Mouse (Mus musculus) cerebellum, postnatal 14 days (tissue): ENCODE measurements around the gene Tiprl.
A peak's percentile ranks its signal among the peaks of the same experiment; 100 is the strongest.

Experiments
- DNase-seq, 2 experiments: peaks; one replicate each; pipeline ENCODE4 v3.0.0; 2021; ENCODE audit warnings: mixed read lengths in 2 of 2

The Tiprl gene

DNA sequence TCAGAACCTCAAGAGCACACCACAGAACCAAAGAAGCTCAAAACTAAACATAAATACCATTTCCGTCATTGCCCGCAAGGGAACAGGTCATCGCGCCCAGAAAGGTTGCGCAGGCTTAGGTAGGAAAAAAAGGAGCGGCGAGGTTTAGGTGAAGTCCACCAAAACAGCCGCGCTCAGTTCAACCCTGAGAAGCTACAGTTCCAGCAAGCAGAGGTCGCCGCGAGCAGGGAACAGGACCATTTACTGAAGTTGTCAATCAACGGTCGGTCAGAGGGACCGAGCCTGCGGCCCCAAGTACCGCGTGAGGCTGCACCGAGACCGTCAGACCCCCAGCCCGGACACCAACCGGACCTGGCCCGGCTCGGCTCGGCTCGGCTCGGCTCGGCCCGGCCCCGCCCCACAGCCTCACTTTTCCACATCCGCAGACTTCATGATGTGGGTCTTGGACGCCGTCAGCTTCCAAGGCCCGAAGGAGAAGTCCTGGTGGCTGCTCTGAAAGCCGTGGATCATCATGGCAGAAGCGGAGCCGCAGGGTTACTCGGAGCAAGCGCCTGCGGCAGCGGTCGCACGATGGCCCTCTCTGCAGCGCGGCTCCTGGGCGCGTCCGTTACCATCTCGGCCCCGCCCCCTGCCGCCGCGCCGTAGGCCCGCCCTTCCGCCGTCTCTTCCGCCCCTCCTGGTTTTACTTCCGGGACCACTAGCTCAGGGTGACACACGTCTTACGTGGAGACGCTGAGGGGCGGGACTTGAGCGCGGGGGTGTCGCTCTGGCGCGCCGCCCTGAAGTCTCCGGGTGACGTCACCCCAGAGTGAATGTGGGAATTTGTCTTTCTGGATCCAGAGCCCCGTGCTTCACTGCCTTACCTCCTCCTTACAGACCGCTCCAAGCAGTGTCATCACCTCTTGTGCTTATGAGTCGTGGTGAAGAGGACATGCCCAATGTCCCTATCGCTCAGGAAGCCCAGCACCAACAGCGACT is at the start of gene Tiprl:
Gene Tiprl (minus strand): TSS at position 676 of the 978 bp plus-strand sequence.
- DNase-seq = peak; percentile 99

DNA sequence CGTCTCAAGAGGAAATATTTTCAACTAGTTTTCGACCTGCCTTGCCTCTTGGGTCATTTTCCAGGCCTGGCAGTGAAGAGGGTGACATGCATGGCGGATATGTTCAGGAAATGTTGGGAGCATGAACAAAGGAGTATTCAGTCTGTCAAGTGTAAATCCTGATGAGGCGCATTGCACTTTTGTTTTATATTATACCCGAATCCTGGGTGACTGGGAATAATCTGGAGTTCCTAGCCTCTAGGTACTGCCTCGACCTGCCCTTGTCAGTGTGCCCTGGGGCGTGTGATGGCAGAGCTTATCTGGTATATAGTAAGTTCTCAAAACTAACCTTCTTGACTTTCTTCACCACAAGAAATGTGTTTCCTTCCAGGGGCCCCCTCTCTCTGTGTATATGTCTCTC is 47.3 kb upstream of the Tiprl start:
- DNase-seq = no peak

DNA sequence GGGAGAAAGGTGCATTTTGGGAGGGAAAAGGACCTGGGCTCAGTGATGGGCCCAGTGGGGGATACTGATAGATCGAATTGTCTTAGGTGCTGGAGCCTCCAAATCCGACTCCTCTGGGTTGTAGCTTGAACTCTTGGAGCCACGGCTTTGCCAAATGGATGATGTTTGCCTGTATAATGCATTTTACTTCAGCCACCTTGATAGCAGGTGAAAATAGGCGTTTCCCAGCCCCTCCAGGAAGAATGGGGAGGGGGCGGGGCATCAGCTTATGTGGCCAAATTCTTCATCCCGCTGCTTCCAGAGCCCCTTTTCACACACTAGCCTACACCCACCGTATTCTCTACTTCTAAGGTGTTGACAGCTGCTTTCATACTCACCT is 46.2 kb upstream of the Tiprl start:
- DNase-seq = no peak

DNA sequence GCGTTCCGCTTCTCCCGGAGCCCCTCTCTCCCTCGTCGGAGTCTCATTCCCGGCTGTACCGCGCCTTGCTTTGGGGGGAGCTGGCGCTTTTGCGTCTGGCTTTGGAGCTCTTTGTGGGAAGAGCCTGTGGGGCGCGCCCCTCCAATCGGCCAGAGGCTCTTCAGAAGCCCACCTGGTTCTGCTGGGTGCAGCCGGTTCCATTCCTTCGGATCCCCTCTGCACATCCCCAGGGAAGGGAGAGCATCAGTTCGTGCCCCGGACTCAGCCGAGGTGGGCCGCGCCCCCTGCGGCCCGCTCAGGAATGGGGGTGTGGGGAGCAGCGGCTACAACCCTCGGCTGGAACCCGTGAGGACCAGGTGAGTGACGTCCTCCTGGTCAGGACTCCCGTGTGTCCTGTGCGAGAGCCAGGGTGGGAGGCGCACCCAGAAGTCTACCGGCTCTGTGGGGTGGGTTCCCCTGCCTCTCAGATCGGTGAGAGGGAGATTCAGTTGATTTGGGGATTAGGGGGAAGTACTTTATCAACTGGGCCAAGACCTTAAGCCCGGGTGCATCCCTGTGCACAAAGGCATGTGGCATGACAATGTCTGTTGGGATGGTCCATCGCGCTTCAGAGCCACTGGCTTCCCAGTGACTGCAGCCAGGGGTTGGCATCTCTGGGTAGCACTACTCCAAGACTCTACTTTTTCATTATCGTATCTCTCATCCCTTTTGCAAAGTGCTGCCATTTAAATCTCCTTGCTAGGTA is 45.6 kb upstream of the Tiprl start:
- DNase-seq = peak; percentile 14 to 39

DNA sequence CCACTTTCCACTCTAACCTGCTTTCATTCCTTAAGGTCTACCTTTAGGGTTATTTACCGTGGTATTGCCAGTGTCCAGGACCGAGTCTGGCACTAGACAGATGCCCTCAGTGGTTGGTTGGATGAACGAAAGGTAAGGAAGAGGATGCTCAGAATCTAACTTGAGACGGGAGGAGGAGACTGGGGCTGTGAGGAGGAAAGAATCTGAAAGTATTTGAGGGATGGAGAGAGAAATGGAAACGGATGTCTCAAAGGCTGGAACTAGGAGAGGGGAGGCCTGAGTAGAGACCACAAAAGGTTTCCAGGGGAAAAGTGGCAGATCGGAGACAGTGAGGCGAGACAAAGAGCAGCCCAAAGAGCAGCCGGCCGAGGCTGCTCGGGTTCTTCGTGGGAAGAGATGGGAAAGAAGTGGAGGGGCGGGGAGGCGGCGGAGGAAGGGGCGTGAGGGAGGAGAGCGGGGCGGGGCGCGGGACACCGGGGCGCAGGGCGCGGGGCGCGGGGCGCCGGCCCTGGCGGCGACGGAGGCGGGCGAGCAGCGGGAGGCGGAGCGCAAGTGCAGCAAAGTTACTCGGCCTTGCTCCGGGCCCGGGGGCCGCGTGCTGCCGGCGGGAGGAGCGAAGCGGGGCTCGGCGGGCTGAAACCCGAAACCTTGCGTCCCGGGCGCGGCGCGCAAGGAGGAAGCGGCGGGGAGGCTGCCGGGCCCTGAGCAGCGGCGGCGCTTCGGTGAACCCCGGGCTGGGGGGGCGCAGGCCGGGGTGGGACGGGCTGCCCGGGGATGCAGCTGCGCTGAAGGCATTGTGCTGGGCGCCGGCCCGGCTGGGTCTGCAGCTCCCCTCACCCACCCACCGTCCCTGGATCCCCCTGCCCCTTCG is 44.8 kb upstream of the Tiprl start:
- DNase-seq = peak; percentile 39 to 43

DNA sequence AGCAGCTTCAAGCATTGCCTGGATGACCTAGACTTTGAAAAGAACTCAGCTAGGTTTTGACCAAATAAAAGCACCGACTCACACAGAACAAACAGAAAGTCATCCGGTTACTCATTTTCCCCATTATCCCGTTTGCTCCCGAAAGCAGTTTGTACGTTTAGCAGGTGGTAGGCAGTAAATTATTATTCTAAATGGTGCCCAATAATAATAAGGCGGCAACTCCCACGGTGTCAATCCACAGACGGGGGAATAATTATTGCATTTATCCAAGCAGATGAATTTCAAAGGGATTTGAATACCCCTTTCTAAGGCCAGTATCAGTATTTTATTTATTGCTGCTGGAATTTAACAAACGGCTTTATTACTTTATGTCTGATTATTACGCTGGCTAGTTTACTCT is 43.9 kb upstream of the Tiprl start:
- no peak for DNase-seq

DNA sequence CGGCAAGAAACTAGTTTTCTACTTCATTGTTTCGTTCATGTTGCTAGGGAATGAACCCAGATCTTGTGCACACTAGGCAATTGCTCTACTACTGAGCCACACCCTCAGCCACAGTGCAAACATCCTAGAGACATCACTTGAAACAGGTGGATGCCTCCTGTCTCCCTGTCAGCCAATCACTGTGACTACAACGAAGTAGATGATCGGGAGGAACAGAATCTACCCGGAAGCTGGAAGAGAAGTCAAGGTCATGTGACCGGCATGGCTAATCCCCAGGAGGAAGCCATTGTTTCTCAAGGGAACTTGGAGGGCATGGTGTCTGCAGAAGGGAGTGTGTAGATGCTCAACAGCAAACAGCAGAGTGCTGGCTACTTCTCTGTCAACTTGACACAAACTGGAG is 38.1 kb upstream of the Tiprl start:
- DNase-seq = no peak

DNA sequence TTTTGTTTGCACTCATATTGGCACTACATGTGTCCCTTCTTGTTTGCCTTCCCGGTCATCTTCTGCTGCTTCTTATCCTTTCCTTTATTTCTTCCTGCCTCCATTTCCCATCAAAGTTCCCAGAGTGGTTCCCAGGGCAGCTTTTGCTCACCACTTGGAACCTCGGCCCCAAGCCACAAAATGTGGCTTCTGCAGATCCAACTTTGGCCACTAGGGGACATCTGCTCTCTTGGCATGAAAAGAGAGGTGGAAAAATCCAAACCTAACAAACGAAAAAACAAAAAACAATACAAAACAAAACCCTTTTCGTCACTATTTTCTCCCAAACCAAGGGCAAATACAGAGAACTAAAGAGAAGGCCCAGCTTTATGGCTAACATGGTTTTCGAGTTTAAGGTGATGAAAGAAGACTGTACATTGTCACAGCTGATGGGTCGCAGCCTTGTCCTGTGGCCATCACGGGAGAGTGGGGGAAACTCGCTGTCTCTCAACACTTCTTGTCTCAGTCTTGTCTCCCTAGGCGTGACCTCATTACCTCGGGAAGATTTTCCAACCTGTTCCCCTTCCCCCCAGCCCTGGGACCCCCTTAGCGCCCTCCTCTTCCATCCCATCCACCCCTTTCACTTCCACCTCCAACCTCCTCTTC is 15.4 kb upstream of the Tiprl start:
- DNase-seq = peak; percentile 59 to 77

DNA sequence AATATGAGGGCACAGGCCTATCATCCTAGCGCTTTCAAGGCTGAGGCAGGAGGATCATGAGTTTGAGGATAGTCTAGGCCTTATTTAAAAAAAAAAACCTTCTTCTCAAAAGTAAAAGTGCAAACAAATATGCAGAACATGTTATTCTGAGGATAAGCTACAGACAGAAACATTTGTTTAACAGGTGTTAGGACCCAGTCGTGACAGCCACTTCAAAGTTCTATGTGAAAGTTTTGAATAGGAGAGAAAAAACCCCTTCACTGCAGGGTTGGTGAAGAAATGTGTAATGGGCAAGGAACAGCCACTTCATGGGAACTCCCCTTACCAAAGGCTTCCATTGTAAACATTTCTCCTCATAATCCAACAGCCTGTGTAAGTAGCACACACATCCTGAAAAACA is 13.8 kb upstream of the Tiprl start:
- no peak for DNase-seq

DNA sequence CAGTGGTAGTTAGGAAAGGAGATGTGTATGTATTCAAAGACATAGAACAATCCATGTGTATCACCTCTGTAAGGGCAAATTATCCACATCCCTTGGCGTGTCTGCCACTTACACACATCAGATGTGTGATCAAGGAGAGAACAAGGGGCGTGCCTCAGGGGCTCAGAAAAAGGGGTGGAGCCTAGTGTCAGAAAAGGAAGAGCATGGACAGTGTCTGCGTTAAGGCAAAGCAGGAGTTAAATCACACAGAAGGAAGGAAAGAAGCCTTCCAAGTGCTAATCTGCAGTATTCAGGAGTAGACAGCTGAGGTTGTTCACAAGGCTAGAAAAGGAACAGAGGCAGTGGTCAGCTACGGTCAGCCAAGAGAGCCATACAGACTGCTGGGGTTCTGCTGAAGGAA is 12.0 kb upstream of the Tiprl start:
- DNase-seq = no peak

DNA sequence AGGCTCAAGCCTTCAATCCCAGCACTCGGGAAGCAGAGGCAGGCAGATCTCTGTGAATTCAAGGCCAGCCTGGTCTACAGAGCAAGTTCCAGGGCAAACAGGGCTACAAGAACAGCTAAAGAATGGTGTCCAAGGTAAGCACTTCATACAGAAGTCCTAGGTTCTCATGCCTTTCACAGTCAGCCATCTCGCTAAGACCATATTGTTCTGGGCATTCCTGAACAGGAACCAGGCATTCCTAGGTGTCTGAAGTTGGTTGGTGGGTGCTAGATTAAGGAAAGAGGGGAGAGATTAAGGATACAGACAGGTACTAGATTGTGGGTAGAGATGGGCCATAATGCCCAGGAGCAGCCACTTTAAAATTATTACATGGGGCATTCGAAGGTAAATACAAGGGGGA is 11.0 kb upstream of the Tiprl start:
- DNase-seq = no peak

DNA sequence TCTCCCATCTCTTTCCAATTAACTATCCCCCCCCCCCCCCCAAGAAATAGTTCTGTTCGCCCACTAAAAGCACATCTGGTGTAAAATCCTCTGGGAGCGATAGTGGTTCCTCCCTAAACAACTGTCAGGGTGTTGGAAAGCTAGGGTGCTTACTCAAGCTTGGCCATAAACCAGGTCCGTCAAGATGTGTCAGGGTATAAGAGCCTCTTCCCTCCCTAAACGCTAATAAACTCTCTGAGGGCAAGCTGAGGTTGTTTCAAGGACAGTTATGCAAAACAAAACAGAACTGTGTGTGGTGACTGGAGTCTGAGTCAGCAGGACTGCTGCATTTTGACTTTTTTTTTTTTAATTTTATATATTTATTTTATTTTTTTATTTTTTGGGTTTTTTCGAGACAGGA is 10.3 kb upstream of the Tiprl start:
- no peak for DNase-seq

DNA sequence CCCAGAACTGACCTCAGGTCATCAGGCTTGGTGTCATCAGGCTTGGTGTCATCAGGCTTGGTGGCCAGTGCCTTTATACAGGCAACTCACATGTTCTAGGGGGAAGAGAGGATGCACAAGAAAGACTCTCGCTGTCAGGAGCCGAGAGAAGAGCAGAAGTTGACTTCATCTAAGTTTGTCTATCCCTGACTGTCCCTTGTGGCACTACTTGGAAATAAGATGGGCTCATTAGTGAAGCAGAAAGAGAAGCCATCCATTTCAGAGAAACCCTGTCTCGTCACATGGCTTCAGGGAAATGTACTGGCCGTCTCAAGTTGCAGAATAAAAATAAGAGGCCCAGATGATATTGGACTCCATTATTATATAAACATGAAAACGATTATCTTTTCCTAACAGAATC is 9.8 kb upstream of the Tiprl start:
- no peak for DNase-seq

DNA sequence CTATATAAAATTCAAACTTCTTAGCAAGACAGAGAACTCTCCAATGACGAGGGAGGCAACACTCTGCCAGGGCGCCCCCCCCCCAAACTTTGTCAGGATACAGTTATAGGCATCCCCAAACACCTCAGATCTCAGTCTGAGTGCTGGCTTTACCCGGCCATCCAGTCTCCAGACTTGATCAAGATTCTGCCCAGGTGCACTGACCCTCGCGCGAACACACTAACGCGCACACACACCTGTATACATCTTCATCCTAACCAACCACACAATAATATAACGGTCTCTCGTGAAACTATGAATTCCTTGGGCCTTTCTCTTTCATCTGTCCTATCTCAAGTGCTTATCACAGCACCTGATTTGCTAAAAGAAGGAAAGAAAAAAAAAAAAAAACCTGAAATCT is 950 bp downstream of the Tiprl start:
- peak; percentile 22 to 33 for DNase-seq

DNA sequence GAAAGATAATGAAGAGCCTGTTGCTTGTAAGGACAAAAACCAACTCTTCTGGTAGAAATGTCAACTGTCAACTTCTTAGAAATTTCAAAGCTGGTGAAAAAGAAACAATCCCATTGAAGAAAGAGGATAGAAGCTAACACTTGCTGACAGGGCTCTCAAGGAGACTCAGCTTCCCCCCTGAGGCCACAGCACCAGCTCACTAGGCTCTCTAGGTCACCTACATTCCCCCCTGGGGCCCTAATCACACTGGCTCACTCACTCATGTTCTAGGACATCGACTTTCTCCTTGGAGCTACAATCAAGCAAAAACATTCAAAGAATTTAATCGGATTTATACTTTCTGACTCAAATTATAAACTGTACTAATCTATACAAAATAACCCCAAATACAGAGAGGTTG is 3.0 kb downstream of the Tiprl start:
- no peak for DNase-seq

DNA sequence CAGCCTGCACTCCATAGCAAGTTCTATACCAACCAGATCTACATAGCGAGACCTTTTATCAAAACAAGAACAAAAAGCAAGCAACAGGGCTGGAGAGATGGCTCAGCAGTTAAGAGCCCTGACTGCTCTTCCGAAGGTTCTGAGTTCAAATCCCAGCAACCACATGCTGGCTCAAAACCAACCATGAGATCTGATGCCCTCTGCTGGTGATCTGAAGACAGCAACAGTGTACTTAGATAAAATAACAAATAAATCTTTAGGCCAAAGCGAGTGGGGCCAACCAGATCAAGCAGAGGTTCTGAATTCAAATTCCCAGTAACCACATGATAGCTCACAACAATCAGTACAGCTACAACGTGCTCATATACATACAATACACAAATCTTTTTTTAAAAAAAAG is 6.1 kb downstream of the Tiprl start:
- DNase-seq = no peak

DNA sequence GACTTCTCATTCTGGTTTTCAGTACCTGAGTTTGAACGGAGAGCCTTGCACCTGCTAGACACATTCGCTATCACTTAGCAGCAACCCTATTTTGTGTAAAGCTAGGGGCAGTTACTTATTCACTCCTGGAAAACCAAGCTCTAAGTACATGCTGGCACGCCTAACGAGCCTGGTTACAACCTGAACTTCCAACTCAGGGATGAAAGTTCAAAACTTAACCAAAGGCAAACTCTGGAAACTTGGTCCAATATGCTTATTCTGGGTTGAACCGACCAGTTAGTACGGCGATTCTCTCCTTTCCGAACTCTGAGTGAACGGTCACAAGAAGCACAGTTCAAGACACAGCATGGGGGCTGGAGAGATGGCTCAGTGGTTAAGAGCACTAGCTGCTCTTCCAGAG is 7.2 kb downstream of the Tiprl start:
- DNase-seq = no peak

DNA sequence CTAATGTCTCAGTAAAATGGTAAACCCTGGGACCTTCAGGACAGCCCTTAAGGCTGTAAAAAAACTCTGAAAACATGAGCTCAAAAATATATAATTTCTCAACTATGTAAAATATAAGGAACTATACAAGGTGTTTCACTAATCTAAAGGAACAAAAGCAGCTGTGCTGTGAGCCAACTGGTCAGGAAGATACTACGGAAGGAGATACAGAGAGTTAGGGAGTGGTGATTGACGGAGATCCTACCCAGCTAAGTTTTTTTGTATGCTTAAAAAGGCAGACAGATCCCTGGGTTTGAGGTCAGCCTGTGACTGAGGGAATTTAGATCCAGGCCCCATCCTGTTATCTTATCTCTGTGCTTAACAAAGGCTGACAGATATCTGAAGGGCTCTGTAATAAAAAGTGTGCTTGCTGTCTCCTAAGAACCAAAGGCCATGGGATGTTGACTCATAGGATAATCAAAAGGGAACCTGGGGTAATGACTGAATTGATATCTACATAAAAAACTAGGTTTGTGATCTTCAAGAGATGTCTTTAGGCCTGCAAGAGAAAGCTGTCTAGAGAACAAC is 19.7 kb downstream of the Tiprl start:
- DNase-seq = no peak

DNA sequence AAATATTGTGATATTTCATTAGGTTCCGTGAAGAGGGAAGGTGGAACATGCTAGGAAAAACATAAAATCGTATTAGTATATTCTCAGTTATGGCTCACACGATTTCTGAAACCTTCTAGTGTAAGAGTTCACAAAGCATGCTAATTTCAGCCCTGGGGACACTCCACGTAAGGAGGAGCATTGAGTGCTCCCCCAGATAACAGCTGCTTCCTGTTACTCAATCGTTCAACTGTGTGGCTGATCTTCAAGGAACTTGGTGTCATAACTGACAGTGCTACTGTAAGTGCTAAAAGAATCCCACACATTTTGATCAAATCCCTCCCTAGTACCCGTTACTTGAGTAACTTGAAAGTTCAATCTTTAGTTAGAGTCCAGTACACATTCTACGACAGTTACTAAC is 21.0 kb downstream of the Tiprl start:
- DNase-seq = no peak

DNA sequence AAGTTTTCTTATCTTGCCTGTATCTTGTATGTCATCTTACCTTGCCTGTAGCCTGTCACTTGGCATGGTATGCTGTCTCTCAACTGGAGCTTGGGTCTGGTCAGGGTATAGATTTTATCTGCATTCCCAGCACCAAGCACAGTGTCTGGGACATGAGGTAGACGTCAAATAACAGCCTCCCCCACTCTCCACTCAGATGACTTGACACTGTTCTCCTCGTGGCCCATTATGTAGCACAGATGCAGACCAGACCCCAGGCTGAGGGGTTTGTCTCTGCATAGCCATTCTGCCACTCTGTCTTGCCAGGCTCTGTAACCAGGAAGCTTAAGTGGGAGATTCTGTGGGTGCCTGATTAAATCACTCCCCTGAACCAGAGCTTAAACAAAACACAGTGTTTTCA is 31.2 kb downstream of the Tiprl start:
- DNase-seq = no peak

DNA sequence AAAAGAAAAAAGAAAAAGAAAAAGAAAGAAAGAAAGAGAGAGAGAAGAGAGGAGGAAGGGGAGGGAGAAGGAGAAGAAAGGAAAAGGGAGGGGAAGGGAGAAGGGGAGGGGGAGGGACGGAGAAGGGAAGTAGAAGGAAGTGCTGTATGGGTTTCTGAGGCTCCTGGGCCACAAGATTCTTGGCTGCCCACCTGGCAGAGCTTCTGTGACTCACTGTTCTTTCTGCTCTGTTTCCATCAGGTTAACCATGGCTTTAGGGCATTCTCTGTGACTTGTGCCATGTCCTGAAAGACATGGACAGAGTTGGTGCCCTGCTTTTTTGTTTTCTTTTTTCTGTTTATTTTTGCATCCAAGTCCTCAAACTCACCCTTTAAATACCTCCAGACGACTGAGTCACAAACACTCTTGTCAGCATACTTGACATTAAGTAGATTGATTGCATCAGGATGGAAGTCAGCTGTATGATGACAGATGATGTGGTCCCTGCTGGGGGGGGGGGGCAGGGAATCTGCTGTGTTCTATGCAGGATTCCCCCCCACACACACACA is 33.2 kb downstream of the Tiprl start:
- DNase-seq = no peak

DNA sequence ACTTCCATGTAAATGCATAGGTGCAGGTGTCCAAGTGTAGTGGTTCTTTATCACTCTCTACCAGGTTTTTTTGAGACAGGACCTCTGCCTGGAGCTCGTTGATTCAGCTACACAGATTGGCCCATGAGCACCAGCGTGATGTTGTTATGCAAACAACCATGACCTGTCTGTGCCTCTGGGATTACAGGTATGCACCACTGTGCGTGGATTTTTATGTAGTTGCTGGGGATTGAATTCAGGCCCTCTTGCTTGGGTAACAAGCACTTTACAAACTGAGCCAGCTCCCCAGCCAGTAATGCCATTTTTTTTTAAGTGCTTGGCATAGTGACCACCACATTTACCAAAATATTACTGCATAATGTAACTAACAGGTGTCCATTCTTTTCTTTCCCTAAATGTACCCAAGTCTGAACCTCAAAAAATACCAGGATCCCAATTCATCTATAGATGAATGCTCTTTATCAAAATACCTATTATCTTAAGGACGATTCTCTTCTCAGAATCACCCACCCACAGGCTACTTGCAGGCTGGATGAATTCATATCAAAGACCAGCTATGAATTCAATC is 35.3 kb downstream of the Tiprl start:
- no peak for DNase-seq
